Mouse (Mus musculus) NIH3T3 (cell line): ENCODE data around the gene Tacstd2.
A peak's percentile ranks its signal among the peaks of the same experiment; 100 is the strongest.
"Not testable (repeated sequence)": the region's sequence is repeated elsewhere in the genome, so short reads cannot be mapped to it uniquely, and the experiment has no call there.

Experiments used
- DNase-seq: peaks from one replicate; pipeline ENCODE4 v3.0.0-alpha.2; 2012; ENCODE audit warnings: low read depth

The Tacstd2 gene

DNA sequence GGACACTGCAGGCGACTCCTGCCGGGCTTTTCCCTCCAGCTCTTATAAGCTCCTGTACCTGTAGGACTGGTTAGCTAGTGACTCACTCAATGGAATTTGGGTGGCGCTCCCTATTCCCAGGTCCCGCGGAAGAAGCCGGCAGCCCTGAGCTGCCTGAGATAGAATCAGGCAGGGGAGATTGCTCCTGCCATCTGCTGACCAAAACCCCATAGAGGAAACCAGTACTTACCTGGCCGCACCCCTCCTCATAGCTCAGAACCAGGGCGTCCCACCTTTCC, at the start of gene Tacstd2:
Tacstd2 (minus strand) TSS at position 20 of the 278 bp plus-strand sequence.
- DNase-seq, result no peak

DNA sequence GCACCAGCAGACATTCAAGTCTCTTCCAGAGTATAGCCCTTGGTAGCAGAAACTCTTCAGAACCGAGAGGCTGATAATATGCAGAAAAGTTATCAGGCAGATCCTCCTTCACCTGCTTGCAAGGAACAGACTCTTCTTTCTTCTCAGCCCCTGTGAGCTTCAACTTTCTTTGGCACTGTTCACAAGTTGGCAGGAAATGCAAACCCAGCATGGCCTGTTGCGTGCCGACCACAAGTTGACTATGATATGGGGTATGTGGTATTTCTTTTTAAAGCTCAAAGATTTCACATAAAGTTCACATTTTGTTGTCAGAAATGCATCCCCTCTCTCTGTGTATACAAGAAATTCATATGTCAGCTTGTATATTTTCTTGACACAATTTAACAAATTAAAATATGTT, 30.7 kb upstream of the Tacstd2 start:
- no peak for DNase-seq

DNA sequence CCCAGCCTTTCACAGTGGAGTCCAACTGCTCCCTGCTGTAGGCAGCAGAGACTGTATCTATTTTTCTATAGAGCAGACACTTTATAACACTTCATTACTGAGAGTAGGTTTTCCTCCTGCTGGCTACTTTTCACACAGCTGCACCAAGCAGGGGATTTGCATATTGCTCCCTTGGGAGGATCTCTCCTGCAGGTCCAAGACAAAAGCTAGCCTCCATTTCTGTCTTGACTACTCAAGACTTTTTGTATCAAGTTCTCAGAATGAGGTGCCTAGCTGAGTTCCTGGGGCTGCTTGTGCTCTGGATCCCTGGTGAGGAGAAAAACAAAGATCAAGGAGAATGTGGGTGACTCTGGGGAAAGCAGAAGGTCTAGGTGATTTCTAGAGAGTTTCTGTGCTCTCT, 19.8 kb upstream of the Tacstd2 start:
- DNase-seq, result no peak

DNA sequence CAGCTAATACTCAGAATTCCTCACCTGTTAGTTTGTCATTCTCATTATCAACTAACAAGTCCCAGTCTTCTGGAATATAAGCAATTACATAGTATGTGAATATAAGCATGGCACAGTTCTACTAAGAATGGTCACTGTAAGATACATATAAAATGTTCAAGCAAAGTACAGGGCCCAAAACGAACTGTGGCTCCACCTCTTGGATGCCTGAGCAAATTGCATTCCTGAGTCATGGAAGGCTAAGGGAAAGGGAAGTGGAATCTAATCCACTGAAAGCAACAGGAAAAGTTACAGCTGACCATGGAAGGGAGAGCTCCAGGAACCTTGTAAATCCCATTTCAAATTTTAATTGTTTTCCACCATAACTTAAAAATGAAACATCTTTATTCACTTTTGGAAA, 14.0 kb upstream of the Tacstd2 start:
- peak; percentile 36 for DNase-seq

DNA sequence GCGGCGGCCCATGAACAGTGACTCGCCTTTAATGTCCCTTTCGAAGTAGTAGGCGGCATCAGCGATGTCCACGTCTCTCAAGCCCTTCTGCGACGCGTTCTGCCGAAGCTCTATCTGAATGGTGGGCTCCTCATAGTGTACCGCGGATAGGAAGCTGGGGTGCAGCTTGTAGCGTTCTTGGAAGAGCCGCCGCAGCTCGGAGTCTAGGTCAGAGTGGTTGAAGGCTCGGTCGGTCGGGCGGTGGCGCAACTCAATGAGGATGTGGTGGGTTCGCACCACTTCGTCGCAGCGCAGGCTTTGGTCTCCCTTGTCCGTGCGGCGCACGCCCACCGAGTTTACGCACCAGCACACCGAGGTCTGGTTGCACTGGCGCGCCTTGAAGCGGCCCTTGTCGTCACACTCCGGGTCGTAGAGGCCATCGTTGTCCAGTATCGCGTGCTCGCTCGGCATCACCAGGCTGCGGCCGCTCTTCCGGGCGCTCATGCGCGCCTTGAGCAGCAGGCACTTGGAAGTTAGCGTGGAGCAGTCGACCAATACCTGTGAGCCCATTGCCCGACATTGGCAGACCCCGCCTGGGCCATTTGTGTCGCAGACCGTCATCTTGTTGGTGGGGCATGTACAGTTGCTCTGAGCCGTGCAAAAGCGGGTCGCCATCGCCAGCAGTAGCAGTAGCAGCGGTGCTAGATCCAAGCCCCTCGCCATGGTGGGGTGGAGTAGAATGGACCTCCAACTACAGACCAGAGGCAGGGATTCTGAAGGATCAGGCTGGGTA, 405 bp downstream of the Tacstd2 start:
- DNase-seq, result no peak

DNA sequence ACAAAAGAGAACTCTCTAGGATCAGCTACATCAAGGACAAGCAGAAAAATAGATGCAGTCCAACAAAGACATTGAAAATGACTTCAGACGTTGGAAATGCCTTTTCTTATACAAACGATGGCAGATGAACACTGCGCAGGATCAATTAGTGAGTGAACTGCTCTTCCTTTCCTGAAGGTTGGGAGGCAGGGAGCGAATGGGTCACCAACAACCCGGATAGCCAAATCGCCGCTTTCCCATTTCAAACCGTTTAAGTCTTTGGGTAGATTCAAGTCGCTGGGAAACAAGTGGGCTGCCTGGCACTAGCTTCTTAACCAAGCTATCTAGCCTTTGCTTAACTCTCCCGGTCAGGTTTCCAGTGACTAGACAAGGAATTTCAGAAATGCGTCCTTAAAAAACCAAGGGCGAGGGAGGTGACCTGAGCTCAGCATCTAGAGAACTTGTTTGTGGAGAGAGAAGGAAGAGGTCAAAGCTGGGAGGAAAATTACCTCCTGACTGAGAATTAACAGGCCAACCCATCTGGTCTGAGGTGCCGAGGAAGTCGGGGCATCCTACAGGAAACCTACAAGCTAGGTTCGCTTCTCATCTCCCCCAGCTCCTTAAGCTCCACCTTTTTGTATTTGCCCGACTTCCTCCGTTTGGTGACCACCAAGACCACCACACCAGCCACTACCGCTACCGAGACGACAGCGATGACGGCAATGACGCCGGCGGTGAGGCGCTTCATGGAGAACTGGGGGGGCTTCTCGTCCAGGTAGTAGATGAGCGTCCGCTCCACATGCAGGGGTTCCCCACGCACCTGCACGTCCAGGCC, 1.2 kb downstream of the Tacstd2 start:
- DNase-seq, result no peak

DNA sequence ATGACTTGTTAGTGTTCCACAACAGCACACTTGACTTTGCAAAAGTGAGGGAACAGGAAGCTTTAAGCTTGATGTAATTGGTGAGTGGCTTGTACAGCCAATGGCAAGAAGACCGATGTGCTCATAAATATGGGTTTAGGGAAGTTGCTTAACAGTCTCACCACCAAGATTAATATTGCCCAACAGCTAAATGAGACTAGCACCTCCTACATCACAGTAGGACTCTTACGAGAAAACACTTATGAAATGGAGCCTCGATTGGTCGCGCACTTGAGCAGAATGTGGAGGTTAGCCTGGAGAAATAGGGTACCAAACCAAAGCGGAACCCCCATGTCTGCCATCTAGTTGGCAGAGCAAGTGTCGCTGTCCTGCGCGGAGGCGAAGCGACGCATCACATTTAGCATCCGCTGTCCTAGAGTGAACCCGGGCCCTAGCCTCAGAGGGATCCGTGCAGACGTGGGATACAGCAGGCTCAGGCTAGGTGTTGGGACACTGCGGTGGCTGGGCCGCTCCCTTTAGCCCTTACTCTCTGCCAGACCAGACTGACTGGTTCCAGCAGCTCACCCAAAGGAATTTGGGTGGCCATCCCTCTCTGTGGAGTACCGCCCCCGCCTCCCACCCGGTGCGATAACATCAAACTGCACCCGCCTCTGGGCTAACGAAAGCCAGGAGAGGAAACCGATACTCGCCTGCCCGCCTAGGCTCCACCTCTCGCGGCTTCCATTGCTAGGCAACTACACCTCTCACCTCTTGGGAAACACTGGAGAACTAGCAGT, 2.7 kb downstream of the Tacstd2 start:
- no peak for DNase-seq

DNA sequence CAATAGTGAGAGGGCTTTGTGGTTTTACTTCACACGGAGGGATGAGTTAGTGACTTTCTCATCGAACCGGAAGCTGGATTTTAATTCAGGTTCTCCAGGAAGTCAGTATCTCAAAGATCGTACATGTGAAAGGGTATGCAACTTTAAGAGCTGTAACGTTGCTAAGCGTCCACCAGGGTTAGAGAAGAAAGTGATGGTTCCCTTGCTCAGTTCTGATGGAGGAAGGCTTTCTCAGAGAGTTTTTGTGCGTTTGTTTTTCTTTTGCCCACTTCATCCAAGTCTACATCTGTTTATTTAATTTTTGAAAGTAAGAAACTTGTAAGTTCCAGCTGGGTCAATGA, 3.8 kb downstream of the Tacstd2 start:
- no peak for DNase-seq

DNA sequence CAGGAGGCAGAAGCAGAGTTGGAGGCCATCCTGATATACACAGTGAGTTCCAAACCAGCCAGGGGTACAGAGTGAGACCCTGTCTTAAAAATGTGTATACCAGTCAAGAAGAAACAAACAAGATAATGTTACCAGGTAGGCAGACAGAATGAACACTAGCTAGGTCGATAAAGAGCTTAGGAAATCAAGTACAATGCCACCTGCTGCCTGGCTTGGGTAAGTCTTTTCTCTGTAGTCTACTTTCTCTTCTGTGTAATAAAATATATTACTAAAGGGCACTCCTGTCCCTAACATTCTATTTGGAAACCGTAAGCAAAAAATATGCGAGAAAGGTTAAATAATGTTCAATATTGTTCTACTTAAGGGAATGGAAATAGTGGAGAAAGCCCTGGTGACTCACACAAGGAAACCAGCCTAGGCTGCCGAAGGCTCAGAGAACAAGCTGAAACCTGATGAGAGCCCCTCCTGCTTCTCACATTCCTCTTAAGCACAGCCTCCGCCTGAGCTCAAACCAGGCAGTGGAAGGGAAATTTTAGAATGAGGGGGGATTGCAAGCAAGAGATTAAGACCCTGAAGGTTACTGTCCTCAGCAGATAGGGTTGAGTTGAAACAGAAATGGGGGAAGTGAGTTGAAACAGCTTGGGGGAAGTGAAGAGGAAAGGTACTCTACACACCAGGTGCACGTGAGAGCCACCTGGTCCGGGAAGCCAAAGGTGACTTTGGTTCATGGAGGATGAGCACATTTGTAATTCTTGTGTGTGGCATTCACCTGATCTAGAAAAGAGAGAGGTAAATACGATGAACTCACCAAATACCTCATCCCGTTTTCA, 4.4 kb downstream of the Tacstd2 start:
- peak; percentile 22 for DNase-seq

DNA sequence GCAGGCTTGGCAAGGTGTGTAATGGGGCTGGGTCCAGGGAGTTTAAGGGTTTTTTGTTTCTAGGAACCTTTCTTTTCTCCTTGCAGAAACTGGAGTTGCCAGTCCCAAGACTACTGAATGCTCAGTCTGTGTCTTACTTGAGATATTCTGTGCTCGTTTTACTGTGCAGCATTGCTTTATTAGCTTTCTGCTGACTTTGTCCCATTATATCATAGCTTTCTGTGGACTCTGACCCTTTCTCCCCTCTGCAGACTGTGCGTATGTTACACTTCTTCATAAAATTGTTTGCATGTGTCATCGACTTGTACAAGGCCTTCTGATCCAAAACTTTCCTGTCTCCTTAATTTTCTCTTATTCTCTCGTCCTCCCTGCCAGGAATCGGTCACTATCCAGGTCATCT, 9.2 kb downstream of the Tacstd2 start:
- DNase-seq, result no peak

DNA sequence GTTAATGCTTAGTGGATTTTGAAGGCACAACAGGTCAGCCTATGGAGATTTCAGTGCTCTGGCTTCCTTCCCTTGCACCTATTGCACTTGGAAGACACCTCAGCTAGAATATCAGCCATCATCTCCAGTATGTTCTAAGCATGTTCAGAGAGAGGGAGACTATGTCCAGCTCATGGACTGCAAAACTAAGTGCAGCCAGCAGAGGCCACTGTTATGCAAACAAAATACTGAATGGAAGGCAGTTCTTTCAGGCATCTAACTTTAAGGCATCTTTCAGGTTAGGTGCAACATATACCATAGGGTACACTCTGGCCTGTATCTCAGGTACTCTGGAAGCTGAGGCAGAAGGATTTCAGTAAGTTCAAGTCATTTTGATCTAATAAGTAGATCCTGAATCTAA, 24.8 kb downstream of the Tacstd2 start:
- DNase-seq, result peak; percentile 43

DNA sequence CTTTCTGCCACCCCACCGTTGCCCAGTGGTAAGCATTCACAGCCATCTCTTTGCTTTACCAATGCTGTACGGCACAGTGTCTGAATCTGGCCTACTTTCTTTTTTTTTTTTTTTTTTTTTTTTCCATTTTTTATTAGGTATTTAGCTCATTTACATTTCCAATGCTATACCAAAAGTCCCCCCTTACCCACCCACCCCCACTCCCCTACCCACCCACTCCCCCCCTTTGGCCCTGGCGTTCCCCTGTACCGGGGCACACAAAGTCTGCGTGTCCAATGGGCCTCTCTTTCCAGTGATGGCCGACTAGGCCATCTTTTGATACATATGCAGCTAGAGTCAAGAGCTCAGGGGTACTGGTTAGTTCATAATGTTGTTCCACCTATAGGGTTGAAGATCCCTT, 33.7 kb downstream of the Tacstd2 start:
- DNase-seq, result not testable (repeated sequence)

DNA sequence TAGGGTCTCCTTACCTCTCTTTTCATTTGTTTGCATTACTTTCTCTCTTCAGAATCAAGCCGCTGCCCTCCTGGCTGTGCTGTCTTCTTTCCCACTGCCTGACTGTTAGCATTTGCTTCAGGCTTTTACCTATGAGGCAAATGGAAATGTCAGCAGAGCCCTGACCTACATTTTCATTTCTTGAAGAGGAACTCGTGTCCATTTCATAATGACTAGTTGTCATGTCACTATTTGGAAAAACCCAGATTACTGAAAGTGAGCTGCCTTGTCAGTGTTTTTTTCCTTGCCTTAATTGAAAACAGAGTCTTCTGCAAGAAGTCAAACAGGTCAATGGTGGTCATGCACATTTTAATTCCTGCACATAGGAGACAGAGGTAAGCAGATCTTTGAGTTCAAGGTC, 43.8 kb downstream of the Tacstd2 start, which contains the start of gene Il23r:
Il23r (minus strand) TSS at position 101 of the 400 bp plus-strand sequence.
- no peak for DNase-seq
